Mouse (Mus musculus) midbrain, postnatal 0 days (tissue): ENCODE measurements around the gene Mt3. TPM values are rescaled to one million over a fixed set of nuclear protein-coding genes. Genes with fewer than 3 reads are reported as not detected.

Source experiments
- ATAC-seq: fragments of 200-750 bp; cut with Nextera tagmentation; 2 replicates; pipeline ENCODE4 v1.8.0; 2017; ENCODE audit warnings: moderate number of reproducible peaks, mild to moderate bottlenecking, moderate TSS enrichment, moderate library complexity; ENCODE audit not compliant: low FRiP score
- DNase-seq: peaks from one replicate; pipeline ENCODE4 v3.0.0-alpha.2; 2015; ENCODE audit warnings: low spot score
- H3K27ac ChIP-seq: fragments of 300-500 bp; sonication (generic); 2 replicates; pipeline ENCODE4 v1.5.1; 2014; ENCODE audit warnings: low read depth, mild to moderate bottlenecking, low read length, mixed read lengths
- H3K27me3 ChIP-seq: fragments of 300-500 bp; sonication (generic); 2 replicates; pipeline ENCODE4 v1.6.1; 2014; ENCODE audit warnings: low read length, control low read depth, mixed read lengths; ENCODE audit not compliant: insufficient read depth
- H3K36me3 ChIP-seq: fragments of 300-500 bp; sonication (generic); 2 replicates; pipeline ENCODE4 v1.6.1; 2014; ENCODE audit warnings: low read length, control low read depth, mixed read lengths; ENCODE audit not compliant: insufficient read depth
- H3K4me1 ChIP-seq: fragments of 300-500 bp; sonication (generic); 2 replicates; pipeline ENCODE4 v1.6.1; 2014; ENCODE audit warnings: mild to moderate bottlenecking, control low read depth, antibody characterized with exemption, low read length, mixed read lengths; ENCODE audit not compliant: insufficient read depth
- H3K4me2 ChIP-seq: fragments of 300-500 bp; sonication (generic); 2 replicates; pipeline ENCODE4 v1.6.1; 2014; ENCODE audit warnings: low read depth, mild to moderate bottlenecking, low read length, mixed read lengths; ENCODE audit not compliant: poor library complexity, severe bottlenecking
- H3K4me3 ChIP-seq: fragments of 300-500 bp; sonication (generic); 2 replicates; pipeline ENCODE4 v1.5.1; 2014; ENCODE audit warnings: low read depth, mild to moderate bottlenecking, low read length, moderate library complexity
- H3K9ac ChIP-seq: fragments of 300-500 bp; sonication (generic); replicated peaks from 2 replicates; pipeline ENCODE4 v1.6.1; 2014; ENCODE audit warnings: mild to moderate bottlenecking, low read length, moderate library complexity, mixed read lengths; ENCODE audit not compliant: poor library complexity, severe bottlenecking
- H3K9me3 ChIP-seq: fragments of 300-500 bp; sonication (generic); 2 replicates; pipeline ENCODE4 v1.6.1; 2016; ENCODE audit warnings: low read length, control low read depth
- CTCF ChIP-seq: IDR thresholded peaks from 2 replicates; pipeline ENCODE4 v1.5.1; 2016; ENCODE audit warnings: antibody characterized with exemption, mild to moderate bottlenecking
- WGBS: fragments of 180-500 bp; shearing (Covaris S2); extraction: QIAGEN DNeasy Blood & Tissue Kit; methylation state at CpG from one replicate; pipeline ENCODE4 v1.1.7; 2014; 5-methylcytosine and 5-hydroxymethylcytosine counted together
- polyA plus RNA-seq: library from polyadenylated mRNA; unstranded; fragments of >200 nt; fragmentation: Nextera tagmentation; extraction: Ambion mirVana; gene quantifications from 2 replicates; pipeline ENCODE4 v1.2.1, GENCODE M21; 2015
- total RNA-seq: library from RNA; depleted of rRNA; stranded (reverse); fragments of >200 nt; gene quantifications from 2 replicates; pipeline ENCODE4 v1.2.3, GENCODE M21; 2014

Mt3 gene
- total and polyA plus RNA-seq, 2 experiments from 2014 or later, result 314 to 599 TPM

GRCm38 (mm10) chr8:94113435-94113834 lies 39.0 kb upstream of the Mt3 start:
- no peak for TF ChIP-seq CTCF
- Histone ChIP-seq H3K4me1 (no peaks in the 10 kb centered on the region), H3K27me3 (no peaks in the 10 kb centered on the region), H3K27ac (no peak overlapping the region), H3K36me3 (no peaks in the 10 kb centered on the region), H3K9me3 (no peaks in the 10 kb centered on the region), H3K4me2 (no peak overlapping the region), H3K4me3 (no peak overlapping the region), H3K9ac (no peak overlapping the region)
- ATAC-seq (no peak), DNase-seq (no peak)
- WGBS, result 35% methylated on average over 1 of the region's 1 CpGs

DNA sequence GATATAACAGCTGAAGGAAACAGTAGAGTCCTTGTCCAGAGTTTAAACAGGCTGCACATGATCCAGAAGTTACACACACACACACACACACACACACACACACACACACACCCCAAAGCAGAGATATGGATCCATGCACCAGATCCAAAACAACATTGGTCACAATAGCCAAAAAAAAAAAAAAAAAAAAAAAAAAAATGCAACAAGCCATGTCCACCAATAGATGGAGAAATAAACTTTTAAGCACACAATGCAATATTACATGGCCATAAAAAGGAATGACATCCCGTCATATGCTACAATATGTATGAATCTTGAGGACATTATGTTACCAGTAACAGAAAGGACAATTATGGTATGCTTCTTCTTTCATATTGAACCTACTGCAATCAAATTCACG lies 38.4 kb upstream of the Mt3 start:
- 78% methylated on average over 2 of the region's 2 CpGs for WGBS

DNA sequence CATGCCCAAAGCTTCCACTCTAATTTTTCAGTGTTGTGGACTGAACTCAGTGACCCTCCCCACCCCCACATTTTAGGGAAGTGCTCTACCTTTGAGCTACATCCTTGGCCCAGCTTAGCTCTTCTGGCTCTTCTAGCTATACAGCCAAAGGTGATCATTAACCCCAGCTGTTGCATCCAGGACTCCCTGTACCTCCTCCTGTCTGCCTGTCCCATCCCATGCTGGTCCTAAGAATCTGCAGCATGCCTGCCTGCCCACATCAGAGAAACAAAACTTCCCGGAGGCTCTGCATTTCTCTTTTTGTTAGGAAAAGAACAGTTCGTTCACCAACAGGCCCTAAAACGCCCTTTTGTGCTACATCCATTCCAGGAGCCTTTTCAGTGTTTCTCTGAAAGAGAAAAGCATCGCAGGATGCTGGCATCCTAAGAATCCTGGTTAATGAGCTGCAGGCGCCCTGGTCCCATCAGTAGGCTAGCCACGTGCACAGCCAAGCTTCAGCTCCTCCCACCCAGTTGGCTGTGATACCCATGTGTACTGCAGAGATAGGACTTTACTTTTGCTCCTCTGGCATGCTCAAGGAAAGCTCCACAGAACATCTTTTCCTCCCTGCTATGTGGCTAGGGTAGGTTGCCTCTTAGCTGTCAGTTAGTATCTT lies 33.5 kb upstream of the Mt3 start:
- Histone ChIP-seq H3K27me3 (no peaks in the 10 kb centered on the region), H3K4me1 (no peaks in the 10 kb centered on the region), H3K27ac (peak overlapping the region; percentile 69; the same call in 1 of the 2 replicates), H3K9me3 (no peaks in the 10 kb centered on the region), H3K4me3 (no peak overlapping the region), H3K36me3 (no peaks in the 10 kb centered on the region), H3K9ac (no peak overlapping the region), H3K4me2 (no peak overlapping the region)
- 3% methylated on average over 6 of the region's 6 CpGs for WGBS
- peak; percentile 85 for DNase-seq
- TF ChIP-seq CTCF, result no peak
- ATAC-seq, result peak; percentile 86

More for the DNA sequence above, 38.4 kb upstream of the Mt3 start:
- H3K9ac ChIP-seq, result no peak overlapping the region
- H3K9me3 ChIP-seq, result no peaks in the 10 kb centered on the region
- ATAC-seq (no peak), DNase-seq (no peak)
- TF ChIP-seq CTCF, result no peak
- no peak overlapping the region for H3K27ac ChIP-seq
- H3K36me3 ChIP-seq, result no peaks in the 10 kb centered on the region
- no peaks in the 10 kb centered on the region for H3K4me1 ChIP-seq
- no peak overlapping the region for H3K4me3 ChIP-seq
- no peaks in the 10 kb centered on the region for H3K27me3 ChIP-seq
- H3K4me2 ChIP-seq, result no peak overlapping the region

GRCm38 (mm10) chr8:94121625-94122024 lies 30.8 kb upstream of the Mt3 start:
- ATAC-seq, result no peak
- Histone ChIP-seq H3K4me1 (no peaks in the 10 kb centered on the region), H3K9me3 (no peaks in the 10 kb centered on the region), H3K27me3 (no peaks in the 10 kb centered on the region), H3K4me3 (no peak overlapping the region), H3K36me3 (no peaks in the 10 kb centered on the region), H3K9ac (no peak overlapping the region), H3K4me2 (no peak overlapping the region), H3K27ac (0 out of 2 replicates have a peak overlapping the region, but pooled peaks have one; percentile 6)
- no peak for TF ChIP-seq CTCF
- 84% methylated on average over 9 of the region's 9 CpGs for WGBS
- DNase-seq, result peak; percentile 10

DNA sequence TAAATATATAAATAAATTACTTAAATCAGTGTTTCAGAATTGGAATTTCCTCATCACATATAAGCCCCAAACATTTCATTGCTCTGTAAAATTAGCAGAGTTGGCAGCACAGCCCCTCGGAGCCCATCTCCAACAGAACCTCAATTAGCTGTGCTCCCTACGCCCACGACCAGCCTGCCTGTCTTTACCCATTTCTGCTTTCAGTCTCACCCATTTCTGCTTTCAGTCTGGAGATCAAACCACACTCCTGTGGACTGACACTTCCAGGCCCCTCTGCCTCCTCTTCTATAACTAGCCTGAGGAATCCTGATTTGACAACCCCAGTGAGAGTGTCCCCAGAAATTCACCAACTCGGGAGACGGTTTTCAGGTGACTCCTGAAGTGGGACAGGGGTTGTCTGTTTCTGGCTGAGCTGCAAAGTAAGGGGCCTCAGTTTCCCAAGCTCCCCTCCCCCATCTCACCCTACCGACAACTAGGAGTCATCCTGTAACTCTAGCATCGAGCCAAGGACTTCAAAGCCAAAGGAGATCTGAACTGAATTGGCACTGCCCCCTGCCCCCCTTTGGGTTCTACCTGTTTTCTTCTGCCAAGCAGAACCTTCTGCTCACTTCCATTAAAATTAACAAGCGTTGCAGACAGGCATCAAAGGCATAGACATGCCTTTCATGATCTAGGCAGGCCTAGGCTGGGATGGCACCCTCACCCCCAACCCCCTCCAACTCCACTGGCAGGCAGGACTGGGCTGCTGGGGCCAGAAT lies 29.5 kb upstream of the Mt3 start:
- DNase-seq (no peak), ATAC-seq (no peak)
- Histone ChIP-seq H3K9ac (no peak overlapping the region), H3K4me1 (no peaks in the 10 kb centered on the region), H3K36me3 (no peaks in the 10 kb centered on the region), H3K9me3 (no peaks in the 10 kb centered on the region), H3K27ac (no peak overlapping the region), H3K4me3 (no peak overlapping the region), H3K4me2 (no peak overlapping the region), H3K27me3 (no peaks in the 10 kb centered on the region)
- WGBS, result 47% methylated on average over 8 of the region's 8 CpGs
- no peak for TF ChIP-seq CTCF

DNA sequence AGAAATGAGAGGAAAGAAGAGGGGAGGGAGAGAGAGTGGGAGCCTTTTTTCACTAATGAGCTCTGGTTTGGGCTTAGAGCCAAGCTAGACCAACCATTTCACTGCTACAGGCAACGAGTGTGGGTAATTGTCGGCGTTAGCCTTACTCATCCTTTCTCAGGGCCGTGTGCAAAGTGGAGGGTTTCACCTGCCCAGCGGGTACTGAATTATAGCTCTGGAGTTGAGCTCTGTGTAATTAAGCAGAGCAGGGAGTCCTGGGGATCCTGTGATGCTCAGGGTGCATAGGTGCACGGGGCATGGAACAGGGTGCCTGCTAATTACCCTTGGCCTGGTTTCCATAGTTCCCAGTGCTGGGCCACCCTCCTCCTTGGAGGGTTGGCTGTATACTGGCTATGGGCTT lies 24.7 kb upstream of the Mt3 start:
- no peaks in the 10 kb centered on the region for H3K9me3 ChIP-seq
- no peak for TF ChIP-seq CTCF
- peak; percentile 39 for DNase-seq

More for the DNA sequence above, 24.7 kb upstream of the Mt3 start:
- Histone ChIP-seq H3K4me3 (no peak overlapping the region), H3K4me2 (no peak overlapping the region), H3K36me3 (no peaks in the 10 kb centered on the region), H3K27me3 (no peaks in the 10 kb centered on the region), H3K9ac (no peak overlapping the region), H3K4me1 (no peaks in the 10 kb centered on the region), H3K27ac (no peak overlapping the region)
- 65% methylated on average over 6 of the region's 6 CpGs for WGBS
- ATAC-seq, result 0 out of 2 replicates have a peak, but pooled peaks have one; percentile 31
